Mouse (Mus musculus) neural tube, embryonic 11.5 days (tissue): ENCODE results near the gene Krtap4-13. TPM values are rescaled to one million over a fixed set of nuclear protein-coding genes. Genes with fewer than 3 reads are reported as not detected.
"Not testable (repeated sequence)": the region's sequence is repeated elsewhere in the genome, so short reads cannot be mapped to it uniquely, and the experiment has no call there.

Experiments
- ATAC-seq: fragments of 200-750 bp; cut with Nextera tagmentation; 2 replicates; pipeline ENCODE4 v1.8.0; 2017; ENCODE audit warnings: moderate number of reproducible peaks, mild to moderate bottlenecking, moderate TSS enrichment, moderate library complexity; ENCODE audit not compliant: insufficient read depth, low FRiP score, low TSS enrichment
- DNase-seq: peaks from one replicate; pipeline ENCODE4 v3.0.0-alpha.2; 2015; ENCODE audit warnings: low spot score
- H3K27ac ChIP-seq: fragments of 300-500 bp; sonication (generic); 2 replicates; pipeline ENCODE4 v1.5.1; 2014; ENCODE audit warnings: low read depth, mild to moderate bottlenecking, low read length
- H3K27me3 ChIP-seq: fragments of 300-500 bp; sonication (generic); 2 replicates; pipeline ENCODE4 v1.6.1; 2014; ENCODE audit warnings: mild to moderate bottlenecking, low read length, mixed read lengths; ENCODE audit not compliant: control insufficient read depth, insufficient read depth
- H3K36me3 ChIP-seq: fragments of 300-500 bp; sonication (generic); 2 replicates; pipeline ENCODE4 v1.6.1; 2014; ENCODE audit warnings: mild to moderate bottlenecking, low read length, moderate library complexity, mixed read lengths; ENCODE audit not compliant: control insufficient read depth, insufficient read depth
- H3K4me1 ChIP-seq: fragments of 300-500 bp; sonication (generic); 2 replicates; pipeline ENCODE4 v1.6.1; 2014; ENCODE audit warnings: low read length, mixed read lengths; ENCODE audit not compliant: control insufficient read depth, insufficient read depth
- H3K4me2 ChIP-seq: fragments of 300-500 bp; sonication (generic); 2 replicates; pipeline ENCODE4 v1.6.1; 2014; ENCODE audit warnings: low read depth, mild to moderate bottlenecking, moderate library complexity
- H3K4me3 ChIP-seq: fragments of 300-500 bp; sonication (generic); 2 replicates; pipeline ENCODE4 v1.5.1; 2014; ENCODE audit warnings: low read depth, low read length
- H3K9ac ChIP-seq: fragments of 300-500 bp; sonication (generic); 2 replicates; pipeline ENCODE4 v1.6.1; 2014; ENCODE audit warnings: mild to moderate bottlenecking, low read length
- H3K9me3 ChIP-seq: fragments of 300-500 bp; sonication (generic); 2 replicates; pipeline ENCODE4 v1.6.1; 2016; ENCODE audit warnings: low read length; ENCODE audit not compliant: control insufficient read depth
- WGBS: fragments of 180-500 bp; shearing (Covaris S2); extraction: QIAGEN DNeasy Blood & Tissue Kit; methylation state at CpG from one replicate; pipeline ENCODE4 v1.1.7; 2014; 5-methylcytosine and 5-hydroxymethylcytosine counted together
- polyA plus RNA-seq: library from polyadenylated mRNA; unstranded; fragments of >200 nt; fragmentation: Nextera tagmentation; extraction: Ambion mirVana; gene quantifications from 2 replicates; pipeline ENCODE4 v1.2.1, GENCODE M21; 2014

Krtap4-13 gene
- polyA plus RNA-seq, 1 experiment from 2014 or later: not detected

DNA sequence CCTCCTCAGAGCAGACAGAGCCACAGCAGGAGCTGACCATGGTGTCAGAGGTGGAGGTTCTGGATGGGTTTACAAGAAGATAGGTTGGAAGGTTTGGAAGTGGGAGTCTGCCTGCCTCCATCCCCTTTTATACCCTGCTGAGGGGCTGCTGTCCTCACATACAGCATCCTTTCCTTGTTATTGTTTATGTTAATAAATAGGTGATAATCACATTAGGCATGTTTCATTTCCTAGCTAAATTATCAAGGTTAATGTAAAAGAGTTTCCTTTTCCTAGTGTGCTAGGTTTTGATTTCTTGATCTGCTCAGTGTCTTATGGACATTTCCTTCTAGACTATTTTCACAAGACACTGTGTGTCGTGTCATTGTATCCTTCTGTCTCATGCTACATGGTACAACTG lies 5.3 kb downstream of the Krtap4-13 start, which contains the start of gene Gm11554:
TSS of gene Gm11554 (minus strand) at position 101 of the 400 bp plus-strand sequence.
- H3K27me3 ChIP-seq, H3K9ac ChIP-seq, H3K36me3 ChIP-seq, H3K4me3 ChIP-seq, H3K4me2 ChIP-seq, H3K27ac ChIP-seq, ATAC-seq, DNase-seq, H3K9me3 ChIP-seq, H3K4me1 ChIP-seq: not testable (repeated sequence)
- no CpG with 5 or more reads among the region's 1 CpGs for WGBS

DNA sequence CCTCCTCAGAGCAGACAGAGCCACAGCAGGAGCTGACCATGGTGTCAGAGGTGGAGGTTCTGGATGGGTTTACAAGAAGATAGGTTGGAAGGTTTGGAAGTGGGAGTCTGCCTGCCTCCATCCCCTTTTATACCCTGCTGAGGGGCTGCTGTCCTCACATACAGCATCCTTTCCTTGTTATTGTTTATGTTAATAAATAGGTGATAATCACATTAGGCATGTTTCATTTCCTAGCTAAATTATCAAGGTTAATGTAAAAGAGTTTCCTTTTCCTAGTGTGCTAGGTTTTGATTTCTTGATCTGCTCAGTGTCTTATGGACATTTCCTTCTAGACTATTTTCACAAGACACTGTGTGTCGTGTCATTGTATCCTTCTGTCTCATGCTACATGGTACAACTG lies 10.9 kb downstream of the Krtap4-13 start, which contains the start of gene Gm11569:
TSS of gene Gm11569 (minus strand) at position 101 of the 400 bp plus-strand sequence.
- no CpG with 5 or more reads among the region's 1 CpGs for WGBS
- not testable (repeated sequence) for H3K36me3 ChIP-seq, ATAC-seq, DNase-seq, H3K4me3 ChIP-seq, H3K27me3 ChIP-seq, H3K4me2 ChIP-seq, H3K9ac ChIP-seq, H3K4me1 ChIP-seq, H3K9me3 ChIP-seq, H3K27ac ChIP-seq

DNA sequence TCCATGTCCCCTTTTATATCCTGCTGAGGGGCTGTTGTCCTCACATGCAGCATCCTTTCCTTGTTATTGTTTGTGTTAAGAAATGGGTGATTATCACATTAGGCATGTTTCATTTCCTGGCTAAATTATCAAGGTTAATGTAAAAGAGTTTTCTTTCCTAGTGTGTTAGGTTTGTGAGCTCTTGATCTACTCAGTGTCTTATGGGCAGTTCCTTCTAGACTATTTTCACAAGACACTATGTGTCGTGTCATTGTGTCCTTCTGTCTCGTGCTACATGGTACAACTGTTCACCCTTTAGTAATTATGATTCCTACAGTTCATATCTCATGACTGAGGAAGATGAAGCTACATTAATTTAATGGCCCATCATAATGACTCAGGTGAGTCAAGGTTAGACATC lies 16.3 kb downstream of the Krtap4-13 start, which contains the start of gene Gm11596:
TSS of gene Gm11596 (minus strand) at position 101 of the 400 bp plus-strand sequence.
- 82% methylated on average over 2 of the region's 2 CpGs for WGBS
- no peak within 1 kb of the TSS for H3K4me3 ChIP-seq
- no peaks in the 10 kb centered on the region for H3K36me3 ChIP-seq
- H3K4me1 ChIP-seq: no peaks in the 10 kb centered on the region
- H3K9ac ChIP-seq: no peak within 1 kb of the TSS
- no peaks in the 10 kb centered on the region for H3K9me3 ChIP-seq
- DNase-seq (no peak), ATAC-seq (no peak)
- H3K27ac ChIP-seq: no peak within 1 kb of the TSS
- H3K4me2 ChIP-seq: no peak within 1 kb of the TSS
- no peaks in the 10 kb centered on the region for H3K27me3 ChIP-seq

DNA sequence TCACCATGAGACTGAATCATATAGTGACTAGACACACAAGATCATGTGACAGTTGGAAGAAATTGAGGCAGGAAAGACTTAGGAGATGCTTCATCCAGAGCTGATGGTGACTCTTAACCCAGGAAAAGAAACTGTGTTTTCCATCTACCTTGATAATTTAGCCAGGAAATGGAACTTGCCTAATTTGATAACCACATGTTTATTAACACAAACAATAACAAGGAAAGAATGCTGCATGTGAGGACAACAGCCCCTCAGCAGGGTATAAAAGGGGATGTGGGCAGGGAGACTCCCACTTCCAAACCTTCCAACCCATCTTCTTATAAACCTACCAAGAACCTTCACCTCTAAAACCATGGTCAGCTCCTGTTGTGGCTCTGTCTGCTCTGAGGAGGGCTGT lies 24.8 kb downstream of the Krtap4-13 start, which contains the start of gene Krtap4-9:
TSS of gene Krtap4-9 (plus strand) at position 301 of the 400 bp plus-strand sequence.
- DNase-seq, H3K36me3 ChIP-seq, H3K9me3 ChIP-seq, H3K4me2 ChIP-seq, ATAC-seq, H3K27me3 ChIP-seq, H3K27ac ChIP-seq, H3K4me1 ChIP-seq, H3K9ac ChIP-seq, H3K4me3 ChIP-seq: not testable (repeated sequence)

DNA sequence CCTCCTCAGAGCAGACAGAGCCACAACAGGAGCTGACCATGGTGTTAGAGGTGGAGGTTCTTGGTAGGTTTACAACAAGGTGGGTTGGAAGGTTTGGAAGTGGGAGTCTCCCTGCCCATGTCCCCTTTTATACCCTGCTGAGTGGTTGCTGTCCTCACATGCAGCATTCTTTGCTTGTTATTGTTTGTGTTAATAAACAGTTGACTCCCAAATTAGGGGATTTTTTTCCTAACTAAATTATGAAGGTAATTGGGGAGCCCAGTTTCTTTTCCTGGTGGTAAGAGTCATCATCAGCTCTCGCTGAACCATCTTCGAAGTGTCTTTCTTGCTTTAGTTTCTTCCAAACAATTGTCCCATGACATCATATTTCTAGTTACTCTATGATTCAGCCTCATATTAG lies 29.1 kb downstream of the Krtap4-13 start, which contains the start of gene Krtap4-8:
TSS of gene Krtap4-8 (minus strand) at position 101 of the 400 bp plus-strand sequence.
- Histone ChIP-seq H3K9ac (no peak within 1 kb of the TSS), H3K4me3 (no peak within 1 kb of the TSS), H3K27ac (no peak within 1 kb of the TSS), H3K4me1 (peaks cover 5% of the 10 kb centered on the region; the same call in 1 of the 2 replicates), H3K27me3 (no peaks in the 10 kb centered on the region), H3K4me2 (no peak within 1 kb of the TSS), H3K36me3 (no peaks in the 10 kb centered on the region), H3K9me3 (no peaks in the 10 kb centered on the region)
- DNase-seq (no peak), ATAC-seq (no peak)
- 92% methylated on average over 2 of the region's 2 CpGs for WGBS

DNA sequence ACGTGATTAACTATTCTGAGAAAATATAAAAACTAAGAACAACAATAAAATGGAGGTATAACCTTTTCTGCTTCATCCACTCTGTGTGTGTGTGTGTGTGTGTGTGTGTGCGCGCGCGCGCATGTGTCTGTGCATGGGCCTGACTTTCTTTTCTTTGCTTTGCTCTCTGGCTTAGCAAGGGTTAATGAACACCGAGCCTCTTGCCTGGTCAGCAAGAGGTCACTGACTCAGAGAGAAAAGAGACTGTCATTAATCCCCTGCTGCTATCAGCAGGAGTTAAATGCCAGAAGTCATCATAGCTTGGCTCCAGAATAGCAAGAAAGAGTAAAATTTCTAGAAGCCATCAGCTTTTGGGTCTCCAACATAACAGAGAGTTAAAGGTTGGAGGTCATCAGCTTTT lies 31.3 kb downstream of the Krtap4-13 start:
- H3K36me3 ChIP-seq: no peaks in the 10 kb centered on the region
- no peaks in the 10 kb centered on the region for H3K27me3 ChIP-seq
- H3K4me2 ChIP-seq: no peak overlapping the region
- WGBS: 35% methylated on average over 7 of the region's 7 CpGs
- H3K4me1 ChIP-seq: peaks cover 5% of the 10 kb centered on the region; the same call in 1 of the 2 replicates
- H3K27ac ChIP-seq: no peak overlapping the region
- no peak overlapping the region for H3K9ac ChIP-seq
- peak; percentile 15 for DNase-seq
- no peak overlapping the region for H3K4me3 ChIP-seq
- ATAC-seq: no peak
- H3K9me3 ChIP-seq: no peaks in the 10 kb centered on the region

- H3K27ac ChIP-seq, H3K27me3 ChIP-seq, H3K4me3 ChIP-seq, H3K4me1 ChIP-seq, H3K36me3 ChIP-seq, H3K4me2 ChIP-seq, ATAC-seq, DNase-seq, H3K9ac ChIP-seq, H3K9me3 ChIP-seq: not testable (repeated sequence)
Measured at GRCm38 (mm10) chr11:99772813-99773212, 36.9 kb downstream of the Krtap4-13 start, which contains the start of gene Gm11595. Gm11595 (minus strand) TSS chr11:99772913.

DNA sequence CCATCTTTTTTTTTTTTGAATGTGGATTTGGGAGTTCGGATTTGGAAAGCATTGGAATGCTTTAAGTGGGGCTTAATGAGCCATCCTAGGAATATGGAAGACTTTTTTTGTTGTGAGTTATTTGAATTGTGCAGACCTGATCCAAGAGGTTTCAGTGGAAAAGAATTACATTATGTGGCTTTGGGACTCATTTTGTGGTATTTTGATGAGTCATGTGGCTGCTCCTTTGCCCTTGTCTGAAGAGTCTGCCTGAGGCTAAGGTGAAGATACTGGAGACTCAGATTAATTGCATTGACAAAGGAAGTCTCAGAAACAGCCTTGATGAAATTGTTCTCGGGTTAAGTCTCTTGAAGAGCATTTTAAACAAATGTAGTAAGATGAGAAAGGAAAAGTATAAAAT lies 41.3 kb downstream of the Krtap4-13 start:
- Histone ChIP-seq H3K4me3 (no peak overlapping the region), H3K4me2 (no peak overlapping the region), H3K27me3 (no peaks in the 10 kb centered on the region), H3K4me1 (no peaks in the 10 kb centered on the region), H3K9ac (no peak overlapping the region), H3K27ac (no peak overlapping the region), H3K36me3 (no peaks in the 10 kb centered on the region), H3K9me3 (no peaks in the 10 kb centered on the region)
- WGBS: 81% methylated on average over 2 of the region's 2 CpGs
- DNase-seq (no peak), ATAC-seq (no peak)
